Mouse (Mus musculus) brain, embryonic 14.5 days (tissue): ENCODE measurements around the gene Gm8994.

Experiments
- CTCF ChIP-seq: fragments of 200-500 bp; IDR thresholded peaks from 2 replicates; pipeline ENCODE4 v1.5.1; 2012; ENCODE audit warnings: inconsistent platforms, mild to moderate bottlenecking, moderate library complexity, borderline replicate concordance; ENCODE audit not compliant: insufficient read depth, insufficient read length; ENCODE audit errors: extremely low read depth
- POLR2A ChIP-seq: fragments of 200-500 bp; IDR thresholded peaks from 2 replicates; pipeline ENCODE4 v1.6.1; 2012; ENCODE audit warnings: mild to moderate bottlenecking, inconsistent platforms, borderline replicate concordance; ENCODE audit not compliant: poor library complexity, insufficient read depth, insufficient read length, severe bottlenecking; ENCODE audit errors: extremely low read depth

- TF ChIP-seq POLR2A (no peak), CTCF (no peak)
Measured at GRCm38 (mm10) chr6:136341093-136341492, 13.8 kb downstream of the Gm8994 start.
